Mouse (Mus musculus) gastrocnemius, postnatal 36 days (tissue): Measurements from ENCODE around the gene Ddah1. TPM values are rescaled to one million over a fixed set of nuclear protein-coding genes. Genes with fewer than 3 reads are reported as not detected.
"Not testable (repeated sequence)": the region's sequence is repeated elsewhere in the genome, so short reads cannot be mapped to it uniquely, and the experiment has no call there.

Experiments used
- DNase-seq, 2 experiments: peaks; one replicate each; pipeline ENCODE4 v3.0.0; 2022
- intact Hi-C: fragments of 180-260 bp; cut with DNase I; formaldehyde crosslinking; loops from one replicate; pipeline ENCODE4 v1.15.1; 2025
- total RNA-seq, 2 experiments: library from RNA; stranded (reverse); gene quantifications; 2 replicates each; pipeline ENCODE4 v1.2.3; 2021

Ddah1 gene
- total RNA-seq, 2 experiments from 2014 or later = 2.7 to 4.0 TPM

DNA sequence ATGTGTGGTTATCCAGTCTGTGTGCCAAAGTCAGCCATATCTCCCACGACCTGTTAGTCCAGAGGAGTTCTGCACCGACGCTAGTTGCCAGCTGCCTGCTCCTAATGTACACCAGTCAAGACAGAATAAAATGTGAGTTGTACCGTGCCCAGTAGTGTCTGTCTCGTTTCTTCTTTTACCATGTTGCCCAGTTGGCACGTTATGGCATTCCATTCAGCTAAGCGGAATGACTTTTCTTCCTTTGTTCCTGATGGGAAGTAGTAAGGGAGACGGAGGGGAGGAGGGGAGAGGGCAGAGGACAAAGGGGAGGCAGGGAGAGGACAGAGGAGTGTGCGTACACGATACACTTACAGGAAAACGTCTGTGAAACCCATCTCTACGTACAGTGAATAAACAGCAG lies 135.7 kb downstream of the Ddah1 start:
- DNase-seq = no peak
- intact Hi-C loops = loop anchor here (10.0 kb wide), 1 partner anchor 99 kb away; no protein-coding TSS in a partner anchor

GRCm38 (mm10) chr3:145897749-145898148 lies 139.3 kb downstream of the Ddah1 start:
- peak in 1 of 2 experiments; percentile 58 for DNase-seq
- intact Hi-C loops = loop anchor here (10.0 kb wide), 1 partner anchor 103 kb away; no protein-coding TSS in a partner anchor

- intact Hi-C loops = loop anchor here (10.0 kb wide), 3 partner anchors 105 to 255 kb away; partner anchors contain the start of gene Ccn1
- peak in 1 of 2 experiments; percentile 19 for DNase-seq
Measured at GRCm38 (mm10) chr3:145899832-145900231, 141.4 kb downstream of the Ddah1 start.

DNA sequence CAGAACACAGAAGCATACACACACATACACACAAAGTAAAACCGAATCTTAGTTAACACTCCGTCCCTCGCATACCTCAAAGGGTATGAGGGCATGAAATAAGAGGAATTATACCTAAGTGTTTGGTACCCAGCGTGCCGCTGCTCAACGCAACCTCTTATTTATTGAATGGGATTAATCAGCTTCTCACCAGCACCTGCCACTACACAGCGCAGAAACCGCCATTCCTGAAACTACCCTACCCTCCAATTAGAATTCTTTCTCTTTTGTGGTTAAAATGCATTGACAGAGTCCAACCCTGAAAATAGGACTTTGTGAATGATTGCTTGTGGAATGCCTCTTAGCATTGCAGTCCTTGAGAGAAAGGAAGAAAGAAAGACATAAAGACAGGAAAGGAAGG lies 145.1 kb downstream of the Ddah1 start:
- DNase-seq = no peak
- intact Hi-C loops = loop anchor here (10.0 kb wide), 2 partner anchors 179 to 259 kb away; partner anchors contain the start of gene Ccn1

DNA sequence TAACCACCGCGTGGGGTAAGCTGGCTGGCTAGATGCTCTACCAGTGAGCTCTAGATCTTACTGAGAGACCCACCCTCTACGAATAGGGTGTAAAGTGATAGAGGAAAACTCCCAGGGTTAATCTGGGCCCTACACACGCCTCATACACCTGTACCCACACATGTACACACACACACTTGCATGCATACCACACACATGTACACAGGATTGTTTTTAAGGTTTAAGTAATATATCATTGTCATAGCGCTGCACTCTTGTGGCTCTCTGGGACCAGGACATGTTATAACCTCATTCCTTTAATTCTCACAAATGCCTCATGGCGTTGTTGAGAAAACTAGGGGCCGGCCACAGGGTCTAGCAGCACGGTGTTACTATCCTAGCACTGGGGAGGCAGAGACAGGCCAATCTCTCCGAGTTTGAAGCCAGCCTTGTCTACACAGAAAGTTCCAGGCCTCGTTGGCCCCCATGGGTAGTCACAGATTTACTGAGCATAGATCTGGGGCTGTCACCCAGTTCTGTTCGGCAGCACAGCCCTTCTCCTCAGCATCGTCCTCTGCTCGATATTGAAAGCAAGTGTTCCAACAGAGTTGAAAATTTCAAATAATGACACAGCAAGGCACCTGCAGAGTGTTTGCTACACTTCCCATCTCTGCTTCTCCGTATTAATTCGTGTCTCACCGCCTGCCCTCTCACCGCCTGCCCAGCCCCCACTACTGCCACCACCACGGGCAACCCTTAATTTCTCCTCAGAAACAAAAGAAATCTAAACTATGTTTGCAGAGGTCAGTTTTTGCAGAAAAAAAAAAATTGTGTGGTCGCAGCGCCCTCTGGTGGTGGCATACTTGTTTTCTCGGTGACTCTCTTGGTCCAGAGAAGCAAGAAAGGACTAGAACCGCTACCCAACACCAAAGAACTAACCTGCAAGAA lies 146.6 kb downstream of the Ddah1 start:
- DNase-seq = peak; percentile 63 to 69
- intact Hi-C loops = loop anchor here (1.0 to 10.0 kb wide), 4 partner anchors 47 to 320 kb away; partner anchors contain the start of gene Ccn1

DNA sequence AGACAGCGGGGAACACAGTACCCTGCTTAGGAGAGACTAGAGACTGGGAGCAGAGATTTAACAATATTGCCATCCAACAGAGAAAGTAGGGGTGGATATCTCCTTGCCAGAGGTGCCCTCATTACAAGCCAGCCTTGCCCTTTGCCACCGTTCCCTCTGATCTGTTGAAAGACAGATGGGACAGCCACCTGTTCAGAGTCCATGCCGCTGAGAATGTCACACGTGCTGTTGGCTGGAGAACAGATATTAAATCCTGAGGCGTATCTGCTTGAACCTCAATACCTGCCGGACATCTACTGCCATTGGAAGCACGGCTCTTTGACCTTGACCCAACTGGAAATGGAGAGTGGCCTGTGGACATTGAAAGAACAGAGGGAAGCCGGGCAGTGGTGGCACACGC lies 148.1 kb downstream of the Ddah1 start:
- intact Hi-C loops = loop anchor here (10.0 kb wide), 2 partner anchors 182 to 262 kb away; partner anchors contain the start of gene Ccn1
- no peak for DNase-seq

DNA sequence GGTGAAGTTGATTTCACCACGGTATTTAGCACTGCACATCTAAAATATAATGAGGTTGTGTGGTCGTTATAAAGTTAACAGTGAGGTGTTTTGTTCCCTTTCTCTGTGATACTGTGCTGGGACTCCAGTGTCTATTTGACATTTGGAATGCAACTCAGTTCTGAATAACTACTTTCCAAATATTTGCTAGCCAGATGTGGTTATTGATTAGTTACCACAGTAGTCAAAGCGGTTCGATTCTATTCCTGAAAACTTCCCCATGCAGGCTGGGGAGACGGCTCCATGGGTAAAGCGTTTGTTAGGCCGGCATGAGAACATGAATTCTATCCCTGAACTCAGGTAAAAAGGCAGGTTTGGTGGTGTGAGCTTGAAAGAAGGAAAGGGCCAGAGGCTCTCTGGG lies 154.0 kb downstream of the Ddah1 start:
- intact Hi-C loops = no loop called here
- no peak for DNase-seq

GRCm38 (mm10) chr3:145913263-145913662 lies 154.8 kb downstream of the Ddah1 start:
- intact Hi-C loops = no loop called here
- no peak for DNase-seq

- intact Hi-C loops, DNase-seq: not testable (repeated sequence)
Measured at GRCm38 (mm10) chr3:145913942-145914341, 155.5 kb downstream of the Ddah1 start.

DNA sequence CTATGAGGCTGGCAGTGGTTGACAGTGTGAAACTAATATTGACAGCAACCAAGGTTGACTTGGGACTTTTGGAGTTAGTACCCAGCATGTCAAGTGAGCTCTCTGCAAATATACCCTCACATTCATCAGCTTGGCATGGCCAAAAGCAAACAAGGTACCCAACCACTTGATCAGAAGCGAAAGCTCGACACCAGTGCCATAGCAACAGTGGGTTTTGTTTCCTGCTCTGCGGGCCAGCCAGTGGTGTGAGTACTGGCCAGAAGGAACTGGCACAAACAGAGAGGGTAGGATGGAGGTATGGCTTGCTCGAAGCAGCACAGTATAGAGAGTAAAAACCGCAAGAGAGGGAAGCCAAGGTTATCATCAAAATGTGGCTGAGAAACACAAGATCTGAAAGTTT lies 157.9 kb downstream of the Ddah1 start:
- no peak for DNase-seq
- intact Hi-C loops = no loop called here

DNA sequence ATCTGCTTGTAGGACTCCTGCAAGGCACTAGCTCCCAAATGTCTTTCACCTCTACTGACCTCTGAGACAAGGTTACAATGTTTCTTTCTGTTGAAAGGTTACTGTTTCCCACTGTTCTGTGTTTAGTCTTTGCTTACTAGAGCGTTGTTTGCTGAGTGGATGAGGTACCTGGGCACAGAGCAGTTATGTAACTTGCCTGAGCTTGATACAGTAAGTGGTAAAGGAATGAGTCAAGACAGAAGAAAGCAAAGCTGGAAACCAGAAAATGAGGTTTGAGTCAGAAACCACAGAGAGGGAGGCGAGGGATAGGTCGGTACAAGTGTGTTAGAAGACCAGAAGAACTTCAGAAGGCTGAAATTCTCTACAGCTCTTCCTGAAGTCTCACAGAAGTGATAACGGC lies 158.4 kb downstream of the Ddah1 start:
- intact Hi-C loops = no loop called here

DNA sequence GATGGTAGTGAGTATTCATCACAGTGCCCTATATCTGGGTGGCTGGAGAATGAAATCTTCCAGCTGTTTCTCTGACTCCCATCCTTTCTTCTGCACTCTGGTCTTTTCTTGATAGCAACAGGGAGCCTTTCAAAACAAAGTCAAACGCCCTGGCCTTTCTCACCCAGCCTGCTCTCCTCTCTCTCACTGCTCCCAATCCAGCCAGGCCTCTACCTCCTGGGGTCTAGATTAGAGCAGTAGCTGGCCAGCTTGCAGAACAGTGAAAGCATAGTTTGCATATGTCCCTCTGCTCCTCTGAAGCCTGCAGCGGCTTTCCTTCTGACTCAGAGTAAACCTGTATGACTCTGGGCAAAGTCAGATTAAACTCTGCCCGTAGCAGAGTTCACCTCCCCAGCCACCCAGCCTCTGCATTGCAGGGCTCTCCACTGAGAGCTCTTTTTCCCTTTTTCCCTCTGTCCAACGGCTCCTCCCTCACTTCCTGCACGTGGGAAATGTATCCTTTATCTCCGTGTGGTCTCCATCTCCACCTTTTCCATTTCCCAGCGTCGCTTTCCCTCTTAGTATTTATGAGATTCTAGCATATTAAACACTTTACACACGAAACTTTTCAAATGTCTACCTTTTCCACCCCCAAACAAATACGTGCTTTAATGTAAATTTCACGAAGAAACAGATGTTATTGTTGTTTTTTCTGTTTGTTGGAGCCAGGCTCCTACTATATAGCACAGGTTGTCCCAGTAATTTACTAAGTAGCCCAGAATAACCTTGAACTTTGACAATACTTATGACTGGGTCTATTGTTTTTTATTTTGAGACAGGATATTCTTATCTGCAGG lies 163.8 kb downstream of the Ddah1 start, which contains the start of gene Bcl10:
Gene Bcl10 (plus strand): TSS at position 786 of the 836 bp plus-strand sequence.
- intact Hi-C loops = no loop called here
- no peak for DNase-seq

More for the DNA sequence above, 158.4 kb downstream of the Ddah1 start:
- DNase-seq = no peak

DNA sequence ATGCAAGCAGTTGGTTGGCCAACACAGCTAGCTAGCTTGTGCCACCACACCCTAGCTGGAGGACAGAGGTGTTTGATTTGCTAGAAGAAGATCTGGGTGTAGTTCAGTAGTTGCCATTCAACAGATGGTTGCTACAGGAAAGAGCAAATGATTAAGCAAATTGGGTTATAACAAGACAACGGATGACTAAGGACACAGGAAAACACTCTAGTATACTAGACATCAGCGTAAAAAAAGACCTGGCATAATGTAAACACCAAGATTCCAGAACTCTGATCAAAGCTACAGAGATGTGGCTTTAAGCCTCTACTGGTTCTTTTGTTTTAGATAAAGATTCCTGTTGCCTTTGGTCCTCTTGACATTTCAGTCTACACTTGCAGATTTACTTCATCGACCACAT lies 164.5 kb downstream of the Ddah1 start:
- intact Hi-C loops = no loop called here
- DNase-seq = no peak

GRCm38 (mm10) chr3:145923874-145924577 lies 165.6 kb downstream of the Ddah1 start:
- intact Hi-C loops = no loop called here
- DNase-seq = peak; percentile 98 to 99

DNA sequence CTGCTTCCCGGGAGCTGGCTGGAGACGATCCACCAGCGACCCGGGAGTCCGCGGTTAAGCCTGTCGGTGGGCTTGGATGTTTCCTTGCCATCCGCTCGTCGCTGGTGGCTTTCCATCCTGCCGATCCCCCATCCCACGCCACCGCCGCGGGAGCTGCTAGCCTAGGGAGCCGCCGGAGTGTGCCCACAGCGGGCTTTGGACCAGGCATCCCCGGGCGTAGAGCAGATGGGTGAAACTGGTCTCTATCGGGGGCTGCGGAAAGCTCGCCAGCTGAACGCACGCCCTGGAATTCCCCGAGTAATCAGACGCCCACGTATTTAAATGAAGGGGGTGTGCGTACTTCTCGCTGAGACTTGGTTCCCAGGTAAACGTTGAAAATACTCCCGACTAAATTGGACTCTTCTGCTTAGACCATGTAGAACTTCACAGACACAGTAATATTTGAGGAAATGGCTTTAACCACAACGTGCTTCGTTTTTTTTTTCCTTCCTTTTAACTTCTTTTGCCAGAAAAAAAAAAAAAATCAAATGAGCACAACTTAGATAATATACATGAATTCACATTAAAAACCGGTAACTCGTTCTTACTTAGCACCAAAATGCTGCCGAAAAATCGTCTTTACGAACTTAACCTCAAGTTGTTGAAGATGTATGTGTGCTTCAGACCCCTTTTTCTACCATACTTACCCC lies 166.3 kb downstream of the Ddah1 start:
- intact Hi-C loops = no loop called here
- peak; percentile 31 to 50 for DNase-seq

- intact Hi-C loops = no loop called here
- DNase-seq = no peak
Measured at GRCm38 (mm10) chr3:145925506-145925905, 167.0 kb downstream of the Ddah1 start.

GRCm38 (mm10) chr3:145929525-145930400 lies 171.3 kb downstream of the Ddah1 start:
- intact Hi-C loops = no loop called here
- DNase-seq = no peak

GRCm38 (mm10) chr3:145933845-145934244 lies 175.4 kb downstream of the Ddah1 start:
- intact Hi-C loops = no loop called here
- no peak for DNase-seq
